Mouse (Mus musculus) ES-Bruce4 (cell line): Measurements from ENCODE around the gene Olr1.

ENCODE experiments used
- CTCF ChIP-seq: IDR thresholded peaks from one replicate; pipeline ENCODE4 v1.8.1; 2011; ENCODE audit warnings: low read depth, low read length
- POLR2A ChIP-seq: IDR thresholded peaks from one replicate; pipeline ENCODE4 v1.8.1; 2011; ENCODE audit warnings: low read length; ENCODE audit not compliant: insufficient read depth

GRCm38 (mm10) chr6:129494924-129495323 lies 12.0 kb downstream of the Olr1 start:
- TF ChIP-seq CTCF (no peak), POLR2A (no peak)
